Mouse (Mus musculus) kidney, postnatal 0 days (tissue): ENCODE results near the gene Cenpj. TPM values are rescaled to one million over a fixed set of nuclear protein-coding genes. Genes with fewer than 3 reads are reported as not detected.

Source experiments
- ATAC-seq: fragments of 200-750 bp; cut with Nextera tagmentation; replicated peaks from 2 replicates; pipeline ENCODE4 v1.8.0; 2017; ENCODE audit warnings: low read depth, moderate number of reproducible peaks, moderate TSS enrichment, moderate library complexity; ENCODE audit not compliant: low FRiP score
- DNase-seq: peaks from one replicate; pipeline ENCODE4 v3.0.0-alpha.2; 2016; ENCODE audit warnings: low spot score
- H3K27ac ChIP-seq: fragments of 300-500 bp; sonication (generic); 2 replicates; pipeline ENCODE4 v1.5.1; 2014; ENCODE audit warnings: mild to moderate bottlenecking
- H3K27me3 ChIP-seq: fragments of 300-500 bp; sonication (generic); 2 replicates; pipeline ENCODE4 v1.6.1; 2014; ENCODE audit warnings: low read length, mixed read lengths; ENCODE audit not compliant: insufficient read depth
- H3K36me3 ChIP-seq: fragments of 300-500 bp; sonication (generic); 2 replicates; pipeline ENCODE4 v1.6.1; 2014; ENCODE audit warnings: low read length, mixed read lengths; ENCODE audit not compliant: insufficient read depth
- H3K4me1 ChIP-seq: fragments of 300-500 bp; sonication (generic); replicated peaks from 2 replicates; pipeline ENCODE4 v1.6.1; 2014; ENCODE audit warnings: antibody characterized with exemption, low read length, mixed read lengths; ENCODE audit not compliant: insufficient read depth
- H3K4me2 ChIP-seq: fragments of 300-500 bp; sonication (generic); 2 replicates; pipeline ENCODE4 v1.6.1; 2014; ENCODE audit warnings: mild to moderate bottlenecking, low read length, moderate library complexity, mixed read lengths
- H3K4me3 ChIP-seq: fragments of 300-500 bp; sonication (generic); replicated peaks from 2 replicates; pipeline ENCODE4 v1.5.1; 2014; ENCODE audit warnings: low read depth, low read length
- H3K9ac ChIP-seq: fragments of 300-500 bp; sonication (generic); 2 replicates; pipeline ENCODE4 v1.6.1; 2014; ENCODE audit warnings: low read depth, low read length
- H3K9me3 ChIP-seq: fragments of 300-500 bp; sonication (generic); replicated peaks from 2 replicates; pipeline ENCODE4 v1.6.1; 2016; ENCODE audit warnings: low read length, inconsistent platforms, mixed read lengths
- CTCF ChIP-seq: IDR thresholded peaks from 2 replicates; pipeline ENCODE4 v1.5.1; 2016; ENCODE audit warnings: antibody characterized with exemption, low read depth, mild to moderate bottlenecking, moderate library complexity
- WGBS: fragments of 180-500 bp; shearing (Covaris S2); extraction: QIAGEN DNeasy Blood & Tissue Kit; methylation state at CpG from one replicate; pipeline ENCODE4 v1.1.7; 2014; 5-methylcytosine and 5-hydroxymethylcytosine counted together
- polyA plus RNA-seq: library from polyadenylated mRNA; unstranded; fragments of >200 nt; fragmentation: Nextera tagmentation; extraction: Ambion mirVana; gene quantifications from 2 replicates; pipeline ENCODE4 v1.2.1, GENCODE M21; 2015

The Cenpj gene
- polyA plus RNA-seq, 1 experiment from 2014 or later = 7.2 TPM

DNA sequence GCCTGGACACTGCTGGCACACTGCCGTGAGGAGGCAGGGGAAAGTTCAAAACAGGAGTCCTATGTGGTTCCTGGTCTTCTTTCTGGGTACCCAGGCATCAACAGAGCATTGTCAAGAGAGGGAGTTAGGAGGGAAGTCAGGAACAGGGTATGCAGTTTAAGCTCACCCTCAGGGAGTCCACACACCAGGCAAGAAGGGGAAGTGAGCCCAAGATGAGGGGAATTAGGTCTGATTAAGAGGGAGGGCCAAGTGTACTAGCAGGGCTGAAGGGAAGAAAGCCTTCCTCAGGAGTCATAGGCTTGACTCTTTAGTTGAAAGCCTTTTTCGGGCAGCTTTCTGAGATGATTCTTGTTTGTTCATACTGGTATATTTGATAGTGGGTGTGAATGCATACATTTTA lies 60.5 kb downstream of the Cenpj start:
- Histone ChIP-seq H3K4me2 (no peak overlapping the region), H3K4me3 (no peak overlapping the region), H3K4me1 (no peaks in the 10 kb centered on the region), H3K36me3 (no peaks in the 10 kb centered on the region), H3K27me3 (no peaks in the 10 kb centered on the region), H3K27ac (no peak overlapping the region), H3K9me3 (no peaks in the 10 kb centered on the region), H3K9ac (no peak overlapping the region)
- WGBS = 90% methylated on average over 2 of the region's 2 CpGs
- ATAC-seq (no peak), DNase-seq (no peak)
- no peak for TF ChIP-seq CTCF

DNA sequence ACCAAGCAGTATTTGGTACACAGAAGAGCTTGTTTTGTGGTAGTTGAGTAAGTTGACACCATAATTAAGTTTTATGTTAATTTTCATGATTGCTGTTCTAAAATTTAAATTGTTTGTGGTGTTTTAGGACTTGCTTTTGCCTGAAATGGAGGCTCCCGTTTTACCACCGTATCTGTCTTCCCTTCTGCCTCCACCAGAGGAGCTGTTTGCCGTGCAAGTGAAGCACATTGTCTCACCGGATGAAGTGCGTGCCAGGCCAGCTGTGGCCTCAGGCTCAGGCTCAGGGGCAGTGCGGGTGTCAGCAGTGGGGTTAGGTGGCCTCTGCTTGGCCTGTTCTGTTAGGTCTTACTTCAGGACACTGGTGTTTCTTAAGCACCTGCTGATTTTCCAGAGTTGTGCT lies 63.1 kb downstream of the Cenpj start:
- H3K9ac ChIP-seq = no peak overlapping the region
- no peaks in the 10 kb centered on the region for H3K36me3 ChIP-seq
- H3K27ac ChIP-seq = no peak overlapping the region
- no peak overlapping the region for H3K4me3 ChIP-seq
- H3K4me2 ChIP-seq = no peak overlapping the region
- no peaks in the 10 kb centered on the region for H3K9me3 ChIP-seq
- no peak for ATAC-seq
- H3K27me3 ChIP-seq = no peaks in the 10 kb centered on the region
- peak; percentile 38 for DNase-seq
- WGBS = 30% methylated on average over 6 of the region's 6 CpGs
- peak; percentile 65 for TF ChIP-seq CTCF
- H3K4me1 ChIP-seq = no peaks in the 10 kb centered on the region

DNA sequence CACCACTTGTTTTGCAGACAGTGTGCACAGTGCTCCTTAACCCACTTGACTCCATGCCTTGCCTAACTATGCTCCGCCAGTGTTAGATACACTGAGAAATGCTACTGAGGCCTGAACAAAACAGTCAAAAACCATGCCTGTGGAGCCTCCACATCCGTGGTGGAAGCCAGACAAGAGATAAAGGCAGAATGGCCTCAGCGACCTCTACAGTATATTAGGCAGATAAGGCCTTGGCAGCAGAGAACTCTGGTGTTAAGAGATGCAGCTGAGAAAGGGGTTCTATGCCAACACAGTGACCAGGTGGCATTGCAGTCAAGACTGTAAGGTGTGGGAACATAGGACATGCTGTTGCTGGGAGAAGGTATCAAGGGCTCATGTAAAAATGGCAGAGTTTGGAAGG lies 68.5 kb downstream of the Cenpj start:
- no peak for TF ChIP-seq CTCF
- WGBS = 80% methylated on average over 3 of the region's 3 CpGs
- Histone ChIP-seq H3K9ac (no peak overlapping the region), H3K4me2 (no peak overlapping the region), H3K27ac (no peak overlapping the region), H3K4me1 (no peaks in the 10 kb centered on the region), H3K4me3 (no peak overlapping the region), H3K9me3 (no peaks in the 10 kb centered on the region), H3K27me3 (no peaks in the 10 kb centered on the region), H3K36me3 (no peaks in the 10 kb centered on the region)
- DNase-seq (no peak), ATAC-seq (no peak)

DNA sequence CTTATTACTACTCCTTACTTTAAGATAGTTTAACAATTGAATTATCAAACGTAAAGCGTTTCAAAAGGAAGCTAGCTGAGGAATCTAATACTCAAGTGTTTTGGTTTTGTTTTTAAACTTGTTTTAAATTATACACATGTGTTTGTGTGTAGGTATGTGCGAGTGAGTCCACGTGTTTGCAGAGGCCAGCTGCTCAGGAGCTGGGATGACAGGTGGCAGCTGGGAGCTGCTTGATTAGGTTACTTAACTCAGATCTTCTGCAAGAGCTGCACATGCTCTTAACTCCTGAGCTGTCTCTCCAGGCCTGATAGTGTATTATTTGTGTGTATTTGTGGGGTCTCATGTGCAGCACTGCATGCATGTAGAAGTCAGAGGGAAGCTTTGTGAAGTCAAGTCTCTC lies 72.8 kb downstream of the Cenpj start:
- Histone ChIP-seq H3K4me1 (no peaks in the 10 kb centered on the region), H3K9ac (no peak overlapping the region), H3K4me3 (no peak overlapping the region), H3K27ac (no peak overlapping the region), H3K36me3 (no peaks in the 10 kb centered on the region), H3K9me3 (no peaks in the 10 kb centered on the region), H3K27me3 (no peaks in the 10 kb centered on the region), H3K4me2 (no peak overlapping the region)
- peak; percentile 14 for DNase-seq
- ATAC-seq = no peak
- no peak for TF ChIP-seq CTCF
- WGBS = 35% methylated on average over 4 of the region's 4 CpGs

DNA sequence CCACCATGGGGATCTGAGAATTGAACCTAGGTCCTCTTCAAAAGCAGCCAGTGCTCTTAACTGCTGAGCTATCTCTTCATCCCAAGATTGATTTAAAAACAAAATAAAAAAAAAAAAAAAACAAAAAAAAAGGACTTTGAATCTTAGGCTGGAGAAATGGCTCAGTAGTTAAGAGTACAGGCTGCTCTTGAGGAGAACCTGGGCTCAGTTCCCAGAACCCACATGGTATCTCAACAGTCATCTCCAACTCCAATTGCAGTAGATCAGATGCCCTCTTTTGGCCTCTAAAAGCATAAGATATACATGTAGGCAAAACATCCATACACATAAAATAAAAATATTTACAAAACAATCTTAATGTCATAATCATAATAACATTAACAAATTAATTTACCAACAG lies 85.4 kb downstream of the Cenpj start:
- TF ChIP-seq CTCF = no peak
- no peak overlapping the region for H3K27ac ChIP-seq
- no peak overlapping the region for H3K4me3 ChIP-seq
- H3K9me3 ChIP-seq = no peaks in the 10 kb centered on the region
- H3K36me3 ChIP-seq = no peaks in the 10 kb centered on the region
- ATAC-seq = no peak
- no peaks in the 10 kb centered on the region for H3K27me3 ChIP-seq
- no peak overlapping the region for H3K4me2 ChIP-seq
- no peak for DNase-seq
- H3K9ac ChIP-seq = no peak overlapping the region
- H3K4me1 ChIP-seq = no peaks in the 10 kb centered on the region

Other genes with a start within 250 kb of the Cenpj start
- gene Atp12a, start 210.4 kb downstream of the Cenpj start, polyA plus RNA-seq = 19.9 and 23.4 TPM in 2 replicates
- gene Rnf17, start 172.8 kb downstream of the Cenpj start, polyA plus RNA-seq = 0.51 and 1.3 TPM in 2 replicates
- 8.2 TPM in 2 replicates for gene Parp4, start 194 bp upstream of the Cenpj start, polyA plus RNA-seq
- 28.8 and 32.0 TPM in 2 replicates for gene Mphosph8, start 92.8 kb upstream of the Cenpj start, polyA plus RNA-seq
- 23.1 and 24.4 TPM in 2 replicates for gene Pspc1, start 202.9 kb upstream of the Cenpj start, polyA plus RNA-seq
- gene Zmym5, start 236.3 kb upstream of the Cenpj start, polyA plus RNA-seq = 26.3 and 28.7 TPM in 2 replicates